Mouse (Mus musculus) embryonic facial prominence, embryonic 10.5 days (tissue): ENCODE measurements around the gene Oas1f. TPM values are rescaled to one million over a fixed set of nuclear protein-coding genes. Genes with fewer than 3 reads are reported as not detected.
"Not testable (repeated sequence)": the region's sequence is repeated elsewhere in the genome, so short reads cannot be mapped to it uniquely, and the experiment has no call there.

ENCODE experiments used
- DNase-seq: peaks from one replicate; pipeline ENCODE4 v3.0.0-alpha.2; 2017; ENCODE audit warnings: low spot score
- H3K27ac ChIP-seq: fragments of 300-500 bp; sonication (generic); replicated peaks from 2 replicates; pipeline ENCODE4 v1.5.1; 2016; ENCODE audit warnings: mild to moderate bottlenecking
- H3K27me3 ChIP-seq: fragments of 300-500 bp; sonication (generic); replicated peaks from 2 replicates; pipeline ENCODE4 v1.6.1; 2016; ENCODE audit warnings: low read depth, mild to moderate bottlenecking; ENCODE audit not compliant: poor library complexity, severe bottlenecking
- H3K36me3 ChIP-seq: fragments of 300-500 bp; sonication (generic); replicated peaks from 2 replicates; pipeline ENCODE4 v1.6.1; 2016; ENCODE audit warnings: mild to moderate bottlenecking, moderate library complexity
- H3K4me1 ChIP-seq: fragments of 300-500 bp; sonication (generic); 2 replicates; pipeline ENCODE4 v1.6.1; 2016
- H3K4me3 ChIP-seq: fragments of 300-500 bp; sonication (generic); 2 replicates; pipeline ENCODE4 v1.5.1; 2016; ENCODE audit warnings: mild to moderate bottlenecking, moderate library complexity
- H3K9me3 ChIP-seq: fragments of 300-500 bp; sonication (generic); 2 replicates; pipeline ENCODE4 v1.6.1; 2016; ENCODE audit warnings: mild to moderate bottlenecking
- WGBS: fragments of 180-500 bp; shearing (Covaris S2); methylation state at CpG from one replicate; pipeline ENCODE4 v1.1.7; 2016; 5-methylcytosine and 5-hydroxymethylcytosine counted together
- polyA plus RNA-seq: library from polyadenylated mRNA; unstranded; fragments of >200 nt; fragmentation: Nextera tagmentation; extraction: Ambion mirVana; gene quantifications from 2 replicates; pipeline ENCODE4 v1.2.1, GENCODE M21; 2016

The Oas1f gene
- polyA plus RNA-seq, 1 experiment from 2014 or later: not detected

DNA sequence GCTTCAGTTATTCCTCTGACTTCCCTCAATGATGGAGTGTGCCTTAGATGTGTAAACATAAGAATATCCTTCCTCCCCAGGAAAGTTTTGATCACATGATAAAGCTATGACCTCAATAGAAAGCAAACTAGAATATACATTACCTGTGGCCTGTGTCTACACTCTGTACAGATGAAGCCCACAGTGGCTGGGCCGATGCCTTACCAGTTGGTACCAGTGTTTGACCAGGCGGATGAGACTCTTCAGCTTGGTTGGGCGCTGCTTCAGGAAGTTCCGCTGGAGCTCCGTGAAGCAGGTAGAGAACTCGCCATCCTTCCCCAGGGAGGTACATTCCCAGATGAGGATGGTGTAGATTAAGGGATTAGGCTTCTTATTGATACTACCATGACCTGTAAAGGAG, 34.5 kb downstream of the Oas1f start:
- WGBS: 91% methylated on average over 6 of the region's 6 CpGs
- H3K36me3 ChIP-seq, DNase-seq, H3K9me3 ChIP-seq, H3K27me3 ChIP-seq, H3K27ac ChIP-seq, H3K4me1 ChIP-seq, H3K4me3 ChIP-seq: not testable (repeated sequence)

DNA sequence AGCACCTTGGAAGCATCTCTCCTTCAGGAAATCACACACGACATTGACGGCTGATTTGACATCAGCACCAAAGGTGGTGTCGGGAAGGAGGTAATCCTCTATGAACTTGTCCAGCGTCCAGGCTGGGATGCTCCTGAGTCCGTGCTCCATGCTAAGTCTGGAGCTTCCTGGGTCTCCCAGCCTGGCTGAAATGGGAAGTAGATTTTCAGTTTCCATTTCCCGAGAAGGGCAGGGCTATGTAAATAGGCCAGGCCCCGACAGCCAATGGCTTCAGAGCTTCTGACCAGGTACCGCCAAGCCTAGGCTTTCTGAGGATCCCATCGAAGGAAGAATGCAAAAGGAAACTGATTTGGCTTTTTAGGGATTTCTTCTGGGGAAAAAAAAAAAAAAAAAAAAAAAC, 40.2 kb downstream of the Oas1f start, which contains the start of gene Oas1g:
Oas1g (minus strand) TSS at position 201 of the 400 bp plus-strand sequence.
- H3K27ac ChIP-seq, H3K9me3 ChIP-seq, DNase-seq, H3K4me1 ChIP-seq, H3K36me3 ChIP-seq, H3K27me3 ChIP-seq, H3K4me3 ChIP-seq: not testable (repeated sequence)
- WGBS: 28% methylated on average over 7 of the region's 9 CpGs

DNA sequence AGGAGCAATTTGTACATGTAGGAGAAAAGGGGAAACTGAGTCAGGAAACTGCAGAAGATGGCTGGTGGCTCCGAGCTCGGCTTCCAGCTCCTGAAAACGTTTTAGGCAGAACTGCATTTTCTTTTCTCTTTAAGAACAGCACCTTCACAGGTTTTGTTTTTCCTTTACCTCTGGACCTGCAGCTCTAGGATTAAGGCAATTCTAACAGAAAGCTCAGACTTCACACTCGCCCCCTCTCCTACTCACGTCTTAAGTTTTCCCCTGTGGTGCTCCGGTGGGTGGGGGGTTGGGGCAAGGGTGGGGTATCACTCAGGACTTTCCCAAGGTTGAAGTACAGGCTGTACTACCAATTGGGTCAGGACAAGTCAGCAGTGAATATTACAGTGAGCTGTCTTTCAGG, 40.7 kb downstream of the Oas1f start:
- WGBS: 59% methylated on average over 6 of the region's 6 CpGs
- no peak for DNase-seq

DNA sequence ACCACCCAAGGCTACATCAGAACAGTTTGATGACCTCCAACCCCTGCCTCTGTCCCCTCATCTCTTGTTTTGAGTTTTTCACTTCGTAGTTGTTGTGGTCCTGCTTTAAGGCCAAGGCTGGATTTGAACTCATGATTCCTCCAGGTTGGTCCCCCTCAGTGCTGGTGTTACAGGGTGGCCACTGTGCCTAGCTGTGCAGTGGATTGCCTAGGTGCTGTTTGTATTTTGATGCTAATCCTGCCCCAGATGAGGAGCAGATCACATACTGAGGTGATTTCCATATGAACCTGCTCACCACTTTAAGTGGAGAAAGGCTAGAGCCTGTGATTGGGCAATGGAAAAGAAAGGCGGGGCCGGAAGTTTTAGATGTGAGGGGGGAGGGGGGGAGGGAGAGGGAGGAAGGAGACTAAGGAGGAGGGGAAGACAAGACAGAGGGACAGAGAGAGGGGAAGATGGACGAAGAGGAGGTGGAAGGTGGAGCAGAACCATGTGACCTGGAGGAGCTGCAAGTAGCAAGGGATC, 41.2 kb downstream of the Oas1f start:
- WGBS: 41% methylated on average over 4 of the region's 4 CpGs
- H3K27ac ChIP-seq, H3K36me3 ChIP-seq, H3K4me1 ChIP-seq, DNase-seq, H3K4me3 ChIP-seq, H3K27me3 ChIP-seq, H3K9me3 ChIP-seq: not testable (repeated sequence)

More for the DNA sequence above, 40.7 kb downstream of the Oas1f start:
- Histone ChIP-seq H3K27me3 (no peaks in the 10 kb centered on the region), H3K4me3 (no peak overlapping the region), H3K9me3 (no peaks in the 10 kb centered on the region), H3K27ac (no peak overlapping the region), H3K4me1 (no peaks in the 10 kb centered on the region; the same call in 1 of the 2 replicates), H3K36me3 (no peaks in the 10 kb centered on the region)

DNA sequence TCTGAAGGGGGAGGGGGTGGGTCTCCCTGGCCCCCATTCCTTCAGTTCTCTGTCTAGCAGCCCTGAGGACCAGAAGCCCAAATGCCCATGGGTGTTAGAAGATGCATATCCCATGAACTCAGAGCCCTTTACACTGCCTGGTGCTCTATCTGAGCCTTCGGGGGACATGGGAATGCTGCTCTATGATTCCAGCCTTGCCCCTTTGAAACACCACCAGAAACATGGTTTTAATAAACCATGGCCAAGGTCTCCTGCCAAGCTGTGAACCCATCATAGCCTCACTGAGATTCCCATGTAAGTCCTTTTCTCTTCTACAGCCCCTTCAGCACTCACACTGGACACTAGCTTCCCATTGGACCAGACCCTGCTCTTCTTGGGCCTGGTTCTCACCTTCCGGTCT, 42.9 kb downstream of the Oas1f start:
- H3K4me1 ChIP-seq: no peaks in the 10 kb centered on the region; the same call in 1 of the 2 replicates
- H3K9me3 ChIP-seq: no peaks in the 10 kb centered on the region
- H3K36me3 ChIP-seq: no peaks in the 10 kb centered on the region
- no peaks in the 10 kb centered on the region for H3K27me3 ChIP-seq
- no peak overlapping the region for H3K4me3 ChIP-seq
- 80% methylated on average over 2 of the region's 2 CpGs for WGBS
- no peak for DNase-seq
- H3K27ac ChIP-seq: no peak overlapping the region

DNA sequence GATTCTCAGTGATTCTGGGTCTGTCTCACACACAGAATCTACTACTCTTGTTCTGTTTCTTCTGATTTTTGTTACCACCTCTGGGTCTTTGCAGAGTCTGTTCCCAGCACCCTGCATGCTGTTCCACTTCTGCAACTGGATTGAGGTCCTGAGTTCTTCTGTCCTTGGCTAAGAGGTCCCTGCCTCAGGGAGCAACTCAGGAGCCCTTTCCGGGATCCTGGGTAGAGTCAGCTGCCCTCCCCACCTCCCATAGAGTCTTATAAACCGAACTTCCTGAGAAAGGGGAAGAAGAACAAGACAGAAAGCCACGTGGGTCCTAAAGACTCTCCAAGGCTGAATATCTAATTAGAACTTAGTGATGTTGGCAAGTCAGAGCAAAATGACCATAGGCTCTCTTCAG, 43.8 kb downstream of the Oas1f start:
- 58% methylated on average over 3 of the region's 3 CpGs for WGBS
- Histone ChIP-seq H3K36me3 (no peaks in the 10 kb centered on the region), H3K27ac (no peak overlapping the region), H3K4me1 (no peaks in the 10 kb centered on the region; the same call in 1 of the 2 replicates), H3K27me3 (no peaks in the 10 kb centered on the region), H3K4me3 (no peak overlapping the region), H3K9me3 (no peaks in the 10 kb centered on the region)
- no peak for DNase-seq

DNA sequence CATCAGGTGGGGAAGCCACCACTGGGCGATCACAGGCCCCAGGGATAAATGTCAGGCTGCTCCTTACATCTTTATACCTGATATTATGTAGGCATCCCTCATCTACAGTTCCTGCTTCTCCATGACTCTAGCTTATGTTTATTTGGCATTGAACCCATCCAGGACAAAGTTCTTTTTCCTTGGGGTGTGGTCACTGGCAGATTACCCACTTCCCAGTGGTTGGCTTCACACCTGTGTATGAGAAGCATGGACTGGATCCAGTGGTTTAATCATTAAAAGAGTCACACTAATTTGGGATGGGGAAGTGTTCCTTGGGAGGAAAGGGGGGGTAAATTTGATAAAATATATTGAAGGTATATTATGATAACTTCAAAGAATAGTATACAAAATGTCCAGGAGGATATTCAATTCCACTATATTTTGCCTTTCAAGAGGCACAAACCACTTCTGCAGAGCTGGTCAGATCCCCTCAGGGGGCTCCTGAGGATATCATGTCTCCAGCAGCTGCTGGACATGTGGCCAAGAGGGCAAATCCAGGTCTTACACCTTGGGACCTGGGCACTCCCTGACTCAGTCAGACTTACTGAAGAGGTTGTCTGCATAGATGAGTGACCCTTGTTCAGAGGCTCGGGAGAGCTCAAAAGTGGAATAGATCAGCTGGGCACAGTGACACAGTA, 44.5 kb downstream of the Oas1f start:
- H3K4me1 ChIP-seq, H3K36me3 ChIP-seq, DNase-seq, H3K27me3 ChIP-seq, H3K27ac ChIP-seq, H3K9me3 ChIP-seq, H3K4me3 ChIP-seq: not testable (repeated sequence)
- WGBS: 64% methylated on average over 2 of the region's 2 CpGs

DNA sequence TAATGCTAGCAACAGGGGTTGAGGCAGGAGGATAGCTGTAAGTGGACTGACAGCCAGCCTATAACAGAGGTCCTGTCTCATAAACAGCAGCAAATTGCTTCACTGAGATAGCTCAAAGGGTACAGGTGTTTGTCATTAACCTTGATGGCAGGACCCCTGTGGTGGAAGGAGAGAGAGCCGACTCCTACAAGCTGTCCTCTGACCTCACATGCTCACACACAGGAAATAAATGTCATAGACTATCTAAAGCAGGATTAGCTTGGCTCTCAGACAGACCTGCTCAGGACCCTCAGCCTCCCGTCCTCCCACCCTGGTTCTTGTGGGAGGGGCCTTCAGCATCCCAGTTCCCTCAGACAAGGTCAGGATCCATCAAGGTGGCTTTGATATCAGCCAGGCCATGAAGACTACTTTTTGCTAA, 45.1 kb downstream of the Oas1f start:
- Histone ChIP-seq H3K4me1 (no peaks in the 10 kb centered on the region; the same call in 1 of the 2 replicates), H3K36me3 (no peaks in the 10 kb centered on the region), H3K27ac (no peak overlapping the region), H3K9me3 (no peaks in the 10 kb centered on the region), H3K27me3 (no peaks in the 10 kb centered on the region), H3K4me3 (no peak overlapping the region)
- WGBS: 43% methylated on average over 2 of the region's 2 CpGs
- no peak for DNase-seq

DNA sequence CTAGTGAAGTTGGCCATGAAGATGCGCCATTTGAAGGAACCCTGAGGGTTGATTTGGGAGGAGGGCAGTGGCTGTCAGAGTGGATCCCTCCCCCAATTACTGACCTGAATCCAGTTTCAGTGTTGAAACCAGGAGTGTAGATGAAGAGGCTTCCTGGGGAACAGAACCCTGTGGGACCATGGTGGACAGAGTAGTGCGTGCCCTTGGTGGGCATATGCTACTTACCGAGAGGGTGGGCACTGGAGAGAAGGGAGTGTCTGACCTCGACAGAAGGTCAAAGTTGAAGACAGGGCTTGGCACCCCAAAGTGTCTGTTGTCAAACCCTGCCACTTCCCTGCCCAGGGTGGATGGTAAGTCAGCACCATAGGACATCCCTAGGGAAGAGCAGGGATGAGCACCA, 46.7 kb downstream of the Oas1f start:
- not testable (repeated sequence) for H3K27ac ChIP-seq, DNase-seq, H3K36me3 ChIP-seq, H3K27me3 ChIP-seq, H3K9me3 ChIP-seq, H3K4me1 ChIP-seq, H3K4me3 ChIP-seq
- WGBS: 92% methylated on average over 4 of the region's 4 CpGs

DNA sequence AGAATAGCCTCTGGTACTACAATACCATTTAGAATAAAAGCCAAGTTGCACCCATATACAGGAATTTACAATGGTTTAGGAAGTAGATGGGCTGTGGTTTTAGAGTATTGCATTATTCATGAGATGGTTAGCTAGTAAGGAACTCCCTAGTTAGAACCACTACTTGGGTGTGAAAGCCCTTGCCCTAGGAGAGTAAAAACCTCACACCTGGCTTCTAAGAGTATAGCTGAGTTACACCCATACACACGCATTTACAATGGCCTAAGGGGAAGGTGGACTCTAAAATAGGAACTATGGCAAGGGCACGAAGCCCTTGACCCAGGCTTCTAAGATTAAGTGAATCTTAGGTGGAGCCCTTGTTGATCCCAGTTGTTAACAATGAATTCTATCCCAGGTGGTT, 47.5 kb downstream of the Oas1f start:
- not testable (repeated sequence) for H3K9me3 ChIP-seq, H3K36me3 ChIP-seq, DNase-seq, H3K27ac ChIP-seq, H3K4me1 ChIP-seq, H3K4me3 ChIP-seq, H3K27me3 ChIP-seq
- WGBS: 71% methylated on average over 2 of the region's 2 CpGs

DNA sequence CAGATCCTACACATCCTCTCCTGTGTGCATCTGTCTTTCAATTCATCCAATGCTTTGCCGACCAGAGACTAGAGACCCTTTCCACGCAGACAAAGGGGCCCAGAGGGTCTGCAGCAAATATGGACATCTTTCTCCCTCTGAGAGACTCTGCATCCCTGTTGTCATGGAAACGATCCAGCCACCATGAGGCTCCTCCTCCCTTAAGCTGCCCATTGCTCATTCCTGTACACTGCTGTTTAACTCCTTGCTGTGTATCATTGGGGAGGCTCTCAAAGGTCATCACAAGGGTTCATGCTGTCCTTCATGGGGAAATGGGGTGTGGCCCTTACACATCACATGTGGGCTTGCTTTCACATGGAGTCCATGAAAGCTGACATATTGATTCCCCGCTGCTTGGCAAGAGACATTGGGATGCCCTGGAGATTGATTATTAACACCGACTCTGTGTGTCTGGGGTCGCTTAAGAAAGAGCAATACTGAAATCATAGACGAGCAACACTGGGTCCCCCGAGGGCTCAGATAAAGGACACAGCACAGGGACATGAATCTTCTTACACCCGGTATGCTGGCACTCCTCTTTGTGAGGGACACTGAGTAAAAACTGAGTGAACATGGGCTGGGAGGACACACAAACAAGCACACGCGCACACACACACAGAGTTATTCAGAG, 48.2 kb downstream of the Oas1f start:
- no peak for DNase-seq
- Histone ChIP-seq H3K27ac (no peak overlapping the region), H3K9me3 (no peaks in the 10 kb centered on the region), H3K4me3 (no peak overlapping the region), H3K36me3 (no peaks in the 10 kb centered on the region), H3K4me1 (no peaks in the 10 kb centered on the region), H3K27me3 (no peaks in the 10 kb centered on the region)
- 90% methylated on average over 11 of the region's 11 CpGs for WGBS

DNA sequence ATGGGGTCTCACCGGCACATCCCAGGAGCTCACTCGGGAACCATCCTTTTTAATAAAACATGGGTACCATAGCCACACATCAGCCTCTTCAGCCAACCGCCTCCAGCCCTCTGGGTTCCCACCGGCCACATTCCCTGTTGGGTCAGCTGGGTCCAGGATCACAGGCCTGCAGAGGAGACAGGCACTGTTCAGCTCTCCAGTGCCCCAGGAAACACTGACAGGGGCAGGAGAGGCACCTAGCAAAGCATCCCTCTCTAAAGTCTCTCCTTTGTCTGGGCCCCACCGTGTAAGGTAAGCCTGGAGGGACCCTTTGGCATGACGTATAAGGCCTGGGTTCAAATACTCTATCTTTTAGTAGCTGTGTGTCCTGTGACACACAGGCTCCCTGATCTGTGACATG, 51.1 kb downstream of the Oas1f start:
- Histone ChIP-seq H3K36me3 (no peaks in the 10 kb centered on the region), H3K9me3 (no peaks in the 10 kb centered on the region), H3K27ac (no peak overlapping the region), H3K4me1 (no peaks in the 10 kb centered on the region), H3K27me3 (no peaks in the 10 kb centered on the region), H3K4me3 (no peak overlapping the region)
- WGBS: 88% methylated on average over 6 of the region's 6 CpGs
- no peak for DNase-seq

DNA sequence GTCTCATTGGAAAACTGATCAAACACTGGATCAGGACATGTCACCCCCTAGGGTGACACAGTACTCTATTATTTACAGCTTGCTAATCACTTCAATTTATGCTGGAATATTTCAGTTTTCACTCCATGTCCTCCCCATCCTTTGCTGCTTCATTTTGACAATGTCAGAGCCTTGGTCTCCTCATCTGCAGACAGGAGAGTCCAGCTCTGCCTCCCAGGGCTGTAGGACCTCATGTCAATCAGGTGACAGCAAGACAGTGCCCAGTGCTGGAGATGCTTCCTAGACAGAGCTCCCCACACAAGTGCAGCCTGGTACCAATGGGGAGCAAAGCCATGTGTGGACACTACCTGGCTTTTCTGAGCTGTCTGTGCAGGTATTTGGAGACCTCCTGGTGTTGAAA, 51.6 kb downstream of the Oas1f start:
- no peaks in the 10 kb centered on the region for H3K4me1 ChIP-seq
- no peak overlapping the region for H3K27ac ChIP-seq
- H3K36me3 ChIP-seq: no peaks in the 10 kb centered on the region
- no peak for DNase-seq
- no peaks in the 10 kb centered on the region for H3K27me3 ChIP-seq
- H3K9me3 ChIP-seq: no peaks in the 10 kb centered on the region
- no peak overlapping the region for H3K4me3 ChIP-seq
